Mouse (Mus musculus): ENCODE data around the gene Dph7. TPM values are rescaled to one million over a fixed set of nuclear protein-coding genes. Genes with fewer than 3 reads are reported as not detected.
"Not testable (repeated sequence)": the region's sequence is repeated elsewhere in the genome, so short reads cannot be mapped to it uniquely, and the experiment has no call there.

Dph7 gene
- polyA plus RNA-seq, 1 experiment from 2014 or later: 36.6 TPM

GRCm38 (mm10) chr2:24926965-24927358, 35.2 kb upstream of the Dph7 start:
- 78% methylated on average over 7 of the region's 7 CpGs for WGBS

GRCm38 (mm10) chr2:24927810-24928479, 34.3 kb upstream of the Dph7 start:
- H3K4me2 ChIP-seq (ENCODE audit: low read depth, severe bottlenecking): no peak overlapping the region
- ATAC-seq (ENCODE audit: insufficient number of reproducible peaks, low FRiP score, low TSS enrichment, low read depth): no peak

More at GRCm38 (mm10) chr2:24926965-24927358, 35.2 kb upstream of the Dph7 start:
- Histone ChIP-seq H3K4me2 (ENCODE audit: low read depth, severe bottlenecking) (no peak overlapping the region), H3K36me3 (ENCODE audit: control insufficient read depth, insufficient read depth, low read length) (no peaks in the 10 kb centered on the region), H3K27me3 (ENCODE audit: control insufficient read depth, insufficient read depth, low read length) (no peaks in the 10 kb centered on the region), H3K9me3 (ENCODE audit: control insufficient read depth, low read length) (no peaks in the 10 kb centered on the region), H3K9ac (ENCODE audit: low read length) (no peak overlapping the region), H3K4me3 (ENCODE audit: low read depth, low read length) (no peak overlapping the region), H3K4me1 (ENCODE audit: control insufficient read depth, insufficient read depth, low read length) (no peaks in the 10 kb centered on the region), H3K27ac (replicated peaks; ENCODE audit: low read depth, low read length) (no peak overlapping the region)
- ATAC-seq (ENCODE audit: insufficient number of reproducible peaks, low FRiP score, low TSS enrichment, low read depth) (no peak), DNase-seq (ENCODE audit: low spot score) (no peak)

DNA sequence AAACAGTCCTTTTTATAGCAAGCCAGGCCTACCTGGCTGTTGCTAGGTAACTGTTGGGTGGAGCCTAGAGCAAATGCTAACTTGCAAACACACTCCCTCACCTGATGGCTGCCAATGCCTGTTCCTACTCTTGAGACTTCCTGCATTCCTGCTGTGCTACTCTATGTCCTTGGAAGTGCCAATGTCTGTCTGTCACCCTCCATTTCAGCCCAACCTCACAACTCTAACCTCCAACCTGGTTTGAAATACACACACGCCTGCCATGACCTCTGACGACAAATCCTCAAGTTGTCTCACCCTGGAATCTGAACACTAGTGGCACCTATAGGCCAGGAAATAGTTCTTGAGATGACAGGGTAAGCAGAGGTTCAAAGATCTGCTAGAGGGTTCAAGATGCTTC, 33.1 kb upstream of the Dph7 start:
- H3K27ac ChIP-seq (replicated peaks; ENCODE audit: low read depth, low read length): no peak overlapping the region
- ATAC-seq (ENCODE audit: insufficient number of reproducible peaks, low FRiP score, low TSS enrichment, low read depth) (no peak), DNase-seq (ENCODE audit: low spot score) (no peak)
- no peaks in the 10 kb centered on the region; the same call in 1 of the 2 replicates for H3K27me3 ChIP-seq (ENCODE audit: control insufficient read depth, insufficient read depth, low read length)
- no peaks in the 10 kb centered on the region; the same call in 1 of the 2 replicates for H3K4me1 ChIP-seq (ENCODE audit: control insufficient read depth, insufficient read depth, low read length)
- H3K9ac ChIP-seq (ENCODE audit: low read length): no peak overlapping the region
- WGBS: 45% methylated on average over 2 of the region's 2 CpGs
- H3K4me3 ChIP-seq (ENCODE audit: low read depth, low read length): no peak overlapping the region
- no peak overlapping the region for H3K4me2 ChIP-seq (ENCODE audit: low read depth, severe bottlenecking)
- H3K36me3 ChIP-seq (ENCODE audit: control insufficient read depth, insufficient read depth, low read length): no peaks in the 10 kb centered on the region
- H3K9me3 ChIP-seq (ENCODE audit: control insufficient read depth, low read length): no peaks in the 10 kb centered on the region

More at GRCm38 (mm10) chr2:24927810-24928479, 34.3 kb upstream of the Dph7 start:
- Histone ChIP-seq H3K4me3 (ENCODE audit: low read depth, low read length) (no peak overlapping the region), H3K27ac (replicated peaks; ENCODE audit: low read depth, low read length) (no peak overlapping the region), H3K36me3 (ENCODE audit: control insufficient read depth, insufficient read depth, low read length) (no peaks in the 10 kb centered on the region), H3K4me1 (ENCODE audit: control insufficient read depth, insufficient read depth, low read length) (no peaks in the 10 kb centered on the region), H3K27me3 (ENCODE audit: control insufficient read depth, insufficient read depth, low read length) (no peaks in the 10 kb centered on the region), H3K9me3 (ENCODE audit: control insufficient read depth, low read length) (no peaks in the 10 kb centered on the region), H3K9ac (ENCODE audit: low read length) (no peak overlapping the region)
- no peak for DNase-seq (ENCODE audit: low spot score)
- WGBS: 78% methylated on average over 4 of the region's 4 CpGs

DNA sequence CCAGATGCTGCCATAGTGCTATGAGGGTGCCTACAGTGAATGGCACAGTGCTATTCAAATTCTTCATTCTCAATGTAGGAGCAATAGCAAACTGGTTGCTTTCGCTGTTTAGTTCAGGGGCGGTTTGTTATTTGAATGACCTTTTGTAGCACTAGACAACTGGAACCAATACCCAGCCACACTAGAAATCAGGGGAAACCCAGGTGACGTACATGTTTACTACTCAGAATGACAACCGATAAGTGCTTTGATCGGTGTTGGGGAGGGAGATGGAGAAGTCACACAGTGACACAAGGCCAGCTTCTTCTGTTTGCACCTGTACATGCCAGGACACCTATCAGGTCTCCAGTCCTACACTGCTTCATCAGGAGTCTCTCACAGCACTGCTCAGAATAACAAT, 32.6 kb upstream of the Dph7 start:
- ATAC-seq (ENCODE audit: insufficient number of reproducible peaks, low FRiP score, low TSS enrichment, low read depth): no peak
- no peaks in the 10 kb centered on the region for H3K9me3 ChIP-seq (ENCODE audit: control insufficient read depth, low read length)

DNA sequence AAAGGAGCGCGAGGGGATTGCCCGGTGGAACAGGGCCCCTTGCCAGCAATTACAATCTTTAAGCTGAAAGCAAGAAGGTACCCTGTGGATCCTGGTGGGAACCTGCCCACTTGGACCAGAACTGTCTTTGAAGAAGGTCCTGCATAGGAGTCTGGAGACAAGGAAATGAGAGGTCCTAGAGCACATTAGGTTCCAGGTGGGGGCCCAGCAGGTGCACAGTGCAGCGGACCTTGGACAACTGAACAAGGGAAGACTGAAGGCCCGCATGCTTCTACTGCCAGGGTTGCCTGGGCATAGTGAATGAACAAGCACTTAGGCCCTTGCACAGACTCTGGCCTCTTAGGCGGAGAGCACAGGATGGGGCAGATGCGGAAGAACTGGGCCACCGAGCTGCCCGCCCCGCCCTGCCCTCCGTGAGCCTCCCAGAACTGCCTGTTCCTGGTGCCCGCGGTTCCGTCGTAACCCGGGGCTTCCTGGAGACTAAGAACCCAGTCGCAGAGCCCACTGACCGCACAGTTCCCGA, 27.7 kb upstream of the Dph7 start:
- Histone ChIP-seq H3K4me1 (ENCODE audit: control insufficient read depth, insufficient read depth, low read length) (peaks cover 2% of the 10 kb centered on the region; the same call in 1 of the 2 replicates), H3K27ac (replicated peaks; ENCODE audit: low read depth, low read length) (no peak overlapping the region), H3K27me3 (ENCODE audit: control insufficient read depth, insufficient read depth, low read length) (peaks cover 3% of the 10 kb centered on the region; the same call in 1 of the 2 replicates), H3K4me2 (ENCODE audit: low read depth, severe bottlenecking) (peak overlapping the region; percentile 96), H3K9me3 (ENCODE audit: control insufficient read depth, low read length) (no peaks in the 10 kb centered on the region), H3K4me3 (ENCODE audit: low read depth, low read length) (peak overlapping the region; percentile 56), H3K36me3 (ENCODE audit: control insufficient read depth, insufficient read depth, low read length) (no peaks in the 10 kb centered on the region), H3K9ac (ENCODE audit: low read length) (peak overlapping the region; percentile 62)
- 6% methylated on average over 18 of the region's 19 CpGs for WGBS
- ATAC-seq (ENCODE audit: insufficient number of reproducible peaks, low FRiP score, low TSS enrichment, low read depth) (peak; percentile 7; the same call in 1 of the 2 replicates), DNase-seq (ENCODE audit: low spot score) (no peak)

More for the DNA sequence above, 32.6 kb upstream of the Dph7 start:
- H3K9ac ChIP-seq (ENCODE audit: low read length): no peak overlapping the region
- DNase-seq (ENCODE audit: low spot score): no peak
- H3K4me1 ChIP-seq (ENCODE audit: control insufficient read depth, insufficient read depth, low read length): peaks cover 2% of the 10 kb centered on the region; the same call in 1 of the 2 replicates
- H3K4me3 ChIP-seq (ENCODE audit: low read depth, low read length): no peak overlapping the region
- no peaks in the 10 kb centered on the region for H3K36me3 ChIP-seq (ENCODE audit: control insufficient read depth, insufficient read depth, low read length)
- no peak overlapping the region for H3K27ac ChIP-seq (replicated peaks; ENCODE audit: low read depth, low read length)
- H3K4me2 ChIP-seq (ENCODE audit: low read depth, severe bottlenecking): no peak overlapping the region
- peaks cover 3% of the 10 kb centered on the region; the same call in 1 of the 2 replicates for H3K27me3 ChIP-seq (ENCODE audit: control insufficient read depth, insufficient read depth, low read length)
- 91% methylated on average over 5 of the region's 5 CpGs for WGBS

DNA sequence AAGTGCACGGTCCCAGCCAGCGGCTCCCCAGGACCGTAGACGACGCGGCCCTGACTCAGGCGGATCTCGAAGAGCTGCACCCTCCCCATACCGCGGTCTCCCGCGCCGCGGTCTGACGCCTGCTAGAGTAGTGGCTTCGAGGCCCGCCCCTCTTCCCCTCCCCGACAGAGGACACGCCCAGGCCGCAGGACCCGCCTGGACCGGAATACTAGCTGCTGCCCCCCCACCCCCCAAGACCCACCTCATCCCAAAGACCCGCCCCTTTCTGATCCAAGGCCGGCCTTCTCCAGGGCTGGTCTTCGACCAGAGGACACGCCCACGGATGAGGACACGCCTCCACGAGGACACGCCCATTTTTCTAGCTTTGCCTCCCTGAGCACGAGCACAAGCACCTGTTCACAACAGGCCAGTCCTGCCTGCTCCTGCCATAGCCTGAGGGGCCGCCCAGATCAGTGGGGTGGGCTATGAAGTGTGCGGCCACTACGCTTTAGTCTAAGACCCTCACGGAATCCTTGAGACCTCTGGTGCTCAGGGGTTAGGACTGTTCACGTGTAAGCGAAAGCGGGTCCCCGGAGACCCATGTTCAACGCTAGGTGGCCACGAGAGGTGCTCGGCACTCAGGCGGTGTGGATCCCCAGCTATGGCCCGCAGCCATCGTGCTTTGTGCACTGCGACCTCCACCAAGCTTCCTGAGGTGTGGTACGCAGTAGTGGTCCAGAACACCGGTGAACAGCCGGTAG, 27.0 kb upstream of the Dph7 start, which contains the start of gene Arrdc1:
Gene Arrdc1, minus strand, starts transcription at position 196 of the 740 bp plus-strand sequence.
- H3K27ac ChIP-seq (replicated peaks; ENCODE audit: low read depth, low read length): no peak within 1 kb of the TSS
- no peaks in the 10 kb centered on the region for H3K9me3 ChIP-seq (ENCODE audit: control insufficient read depth, low read length)
- H3K36me3 ChIP-seq (ENCODE audit: control insufficient read depth, insufficient read depth, low read length): no peaks in the 10 kb centered on the region
- under 1% methylated on average over 48 of the region's 49 CpGs for WGBS
- ATAC-seq (ENCODE audit: insufficient number of reproducible peaks, low FRiP score, low TSS enrichment, low read depth): peak; percentile 95
- H3K4me2 ChIP-seq (ENCODE audit: low read depth, severe bottlenecking): peak within 1 kb of the TSS; percentile 96
- H3K4me3 ChIP-seq (ENCODE audit: low read depth, low read length): peak within 1 kb of the TSS; percentile 56
- peak; percentile 91 for DNase-seq (ENCODE audit: low spot score)
- H3K9ac ChIP-seq (ENCODE audit: low read length): peak within 1 kb of the TSS; percentile 62
- peaks cover 2% of the 10 kb centered on the region; the same call in 1 of the 2 replicates for H3K4me1 ChIP-seq (ENCODE audit: control insufficient read depth, insufficient read depth, low read length)
- H3K27me3 ChIP-seq (ENCODE audit: control insufficient read depth, insufficient read depth, low read length): peaks cover 3% of the 10 kb centered on the region; the same call in 1 of the 2 replicates

DNA sequence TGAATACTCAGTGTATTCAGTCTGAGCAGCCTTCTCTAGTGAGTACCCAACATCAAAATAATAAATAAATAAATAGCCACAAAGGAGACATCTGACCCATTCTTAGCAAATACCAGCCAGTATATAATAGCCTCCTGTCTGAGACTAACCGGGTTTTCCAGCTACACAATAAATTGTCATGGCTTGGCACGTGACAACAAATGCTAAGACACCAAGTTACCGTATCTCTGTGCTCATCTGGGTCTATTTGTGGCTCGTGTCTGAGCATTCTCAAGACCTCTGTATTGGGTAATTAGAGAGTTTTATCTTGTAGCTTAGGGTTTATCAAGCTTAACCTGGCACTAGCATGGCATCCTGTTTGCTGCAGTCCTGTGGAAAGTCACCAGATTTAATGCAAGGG, 20.1 kb upstream of the Dph7 start:
- no peak overlapping the region for H3K9ac ChIP-seq (ENCODE audit: low read length)
- H3K9me3 ChIP-seq (ENCODE audit: control insufficient read depth, low read length): no peaks in the 10 kb centered on the region
- H3K4me3 ChIP-seq (ENCODE audit: low read depth, low read length): no peak overlapping the region
- H3K4me1 ChIP-seq (ENCODE audit: control insufficient read depth, insufficient read depth, low read length): no peaks in the 10 kb centered on the region
- no peak for DNase-seq (ENCODE audit: low spot score)
- H3K27me3 ChIP-seq (ENCODE audit: control insufficient read depth, insufficient read depth, low read length): no peaks in the 10 kb centered on the region
- WGBS: 83% methylated on average over 4 of the region's 4 CpGs
- H3K4me2 ChIP-seq (ENCODE audit: low read depth, severe bottlenecking): no peak overlapping the region
- H3K27ac ChIP-seq (replicated peaks; ENCODE audit: low read depth, low read length): no peak overlapping the region
- ATAC-seq (ENCODE audit: insufficient number of reproducible peaks, low FRiP score, low TSS enrichment, low read depth): no peak
- no peaks in the 10 kb centered on the region for H3K36me3 ChIP-seq (ENCODE audit: control insufficient read depth, insufficient read depth, low read length)

GRCm38 (mm10) chr2:24944304-24944703, 17.9 kb upstream of the Dph7 start:
- H3K9ac ChIP-seq (ENCODE audit: low read length); H3K27me3 ChIP-seq (ENCODE audit: control insufficient read depth, insufficient read depth, low read length); H3K36me3 ChIP-seq (ENCODE audit: control insufficient read depth, insufficient read depth, low read length); H3K4me2 ChIP-seq (ENCODE audit: low read depth, severe bottlenecking); H3K4me3 ChIP-seq (ENCODE audit: low read depth, low read length); H3K27ac ChIP-seq (replicated peaks; ENCODE audit: low read depth, low read length); H3K9me3 ChIP-seq (ENCODE audit: control insufficient read depth, low read length); H3K4me1 ChIP-seq (ENCODE audit: control insufficient read depth, insufficient read depth, low read length); DNase-seq (ENCODE audit: low spot score); ATAC-seq (ENCODE audit: insufficient number of reproducible peaks, low FRiP score, low TSS enrichment, low read depth): not testable (repeated sequence)
- 48% methylated on average over 2 of the region's 2 CpGs for WGBS
